Mouse (Mus musculus): ENCODE measurements around the gene Tmtc2. TPM values are rescaled to one million over a fixed set of nuclear protein-coding genes. Genes with fewer than 3 reads are reported as not detected.

The Tmtc2 gene
- total RNA-seq, 2 experiments from 2014 or later = 2.4 to 3.5 TPM

GRCm38 (mm10) chr10:105225714-105226113 lies 348.5 kb downstream of the Tmtc2 start:
- intact Hi-C loops (cut with DNase I; ENCODE audit: low total_unique reads) = no loop called here
- no peak for DNase-seq

- intact Hi-C loops (cut with DNase I; ENCODE audit: low total_unique reads) = no loop called here
- DNase-seq = no peak
These were observed 351.3 kb downstream of the Tmtc2 start for GRCm38 (mm10) chr10:105222904-105223303.

GRCm38 (mm10) chr10:105201491-105201890 lies 372.8 kb downstream of the Tmtc2 start:
- intact Hi-C loops (cut with DNase I; ENCODE audit: low total_unique reads) = no loop called here
- DNase-seq = peak; percentile 3

- DNase-seq = no peak
- intact Hi-C loops (cut with DNase I; ENCODE audit: low total_unique reads) = no loop called here
These were observed 373.6 kb downstream of the Tmtc2 start for GRCm38 (mm10) chr10:105200678-105201077.

GRCm38 (mm10) chr10:105200092-105200491 lies 374.2 kb downstream of the Tmtc2 start:
- intact Hi-C loops (cut with DNase I; ENCODE audit: low total_unique reads) = no loop called here
- no peak for DNase-seq

- intact Hi-C loops (cut with DNase I; ENCODE audit: low total_unique reads) = no loop called here
- DNase-seq = no peak
These were observed 374.7 kb downstream of the Tmtc2 start for GRCm38 (mm10) chr10:105199515-105199914.

GRCm38 (mm10) chr10:105195377-105195776 lies 378.9 kb downstream of the Tmtc2 start:
- DNase-seq = no peak
- intact Hi-C loops (cut with DNase I; ENCODE audit: low total_unique reads) = no loop called here

GRCm38 (mm10) chr10:105193756-105194460 lies 380.3 kb downstream of the Tmtc2 start:
- no peak for DNase-seq
- intact Hi-C loops (cut with DNase I; ENCODE audit: low total_unique reads) = no loop called here

- intact Hi-C loops (cut with DNase I; ENCODE audit: low total_unique reads) = no loop called here
- DNase-seq = no peak
These were observed 382.2 kb downstream of the Tmtc2 start for GRCm38 (mm10) chr10:105192071-105192470.

- intact Hi-C loops (cut with DNase I; ENCODE audit: low total_unique reads) = no loop called here
- no peak for DNase-seq
These were observed 384.5 kb downstream of the Tmtc2 start for GRCm38 (mm10) chr10:105189746-105190145.

- DNase-seq = no peak
- intact Hi-C loops (cut with DNase I; ENCODE audit: low total_unique reads) = no loop called here
These were observed 387.6 kb downstream of the Tmtc2 start for GRCm38 (mm10) chr10:105186636-105187035.

- no peak for DNase-seq
- intact Hi-C loops (cut with DNase I; ENCODE audit: low total_unique reads) = no loop called here
These were observed 405.7 kb downstream of the Tmtc2 start for GRCm38 (mm10) chr10:105168443-105169102.

- intact Hi-C loops (cut with DNase I; ENCODE audit: low total_unique reads) = no loop called here
These were observed 409.0 kb downstream of the Tmtc2 start for GRCm38 (mm10) chr10:105165291-105165690.

GRCm38 (mm10) chr10:105153789-105154188 lies 420.5 kb downstream of the Tmtc2 start:
- intact Hi-C loops (cut with DNase I; ENCODE audit: low total_unique reads) = no loop called here
- no peak for DNase-seq

More at GRCm38 (mm10) chr10:105165291-105165690, 409.0 kb downstream of the Tmtc2 start:
- no peak for DNase-seq

GRCm38 (mm10) chr10:105144382-105144781 lies 429.9 kb downstream of the Tmtc2 start:
- intact Hi-C loops (cut with DNase I; ENCODE audit: low total_unique reads) = no loop called here
- DNase-seq = no peak

- intact Hi-C loops (cut with DNase I; ENCODE audit: low total_unique reads) = no loop called here
- no peak for DNase-seq
These were observed 432.1 kb downstream of the Tmtc2 start for GRCm38 (mm10) chr10:105142201-105142600.

Measured in gastrocnemius, postnatal 14 days (tissue).